Mouse (Mus musculus) retina, postnatal 1 day (tissue): Measurements from ENCODE around the gene 5730522E02Rik.
"Not testable (repeated sequence)": the region's sequence is repeated elsewhere in the genome, so short reads cannot be mapped to it uniquely, and the experiment has no call there.

ENCODE experiments used
- DNase-seq: peaks from one replicate; pipeline ENCODE4 v3.0.0-alpha.2; 2012

Gene 5730522E02Rik

GRCm38 (mm10) chr11:26210582-26211180 lies at the start of gene 5730522E02Rik:
Gene 5730522E02Rik, minus strand, starts transcription at chr11:26210763.
- no peak for DNase-seq

GRCm38 (mm10) chr11:26236540-26236939 lies 26.0 kb upstream of the 5730522E02Rik start:
- DNase-seq: no peak

GRCm38 (mm10) chr11:26229895-26230294 lies 19.3 kb upstream of the 5730522E02Rik start:
- no peak for DNase-seq

- not testable (repeated sequence) for DNase-seq
These were observed 3.1 kb upstream of the 5730522E02Rik start for GRCm38 (mm10) chr11:26213643-26214042.

- DNase-seq: peak; percentile 83
These were observed 567 bp downstream of the 5730522E02Rik start for GRCm38 (mm10) chr11:26209811-26210581.

- no peak for DNase-seq
These were observed 7.1 kb downstream of the 5730522E02Rik start for GRCm38 (mm10) chr11:26203466-26203865.

- no peak for DNase-seq
These were observed 7.7 kb downstream of the 5730522E02Rik start for GRCm38 (mm10) chr11:26202842-26203241.

GRCm38 (mm10) chr11:26201778-26202097 lies 8.8 kb downstream of the 5730522E02Rik start:
- DNase-seq: no peak

- peak; percentile 67 for DNase-seq
These were observed 9.4 kb downstream of the 5730522E02Rik start for GRCm38 (mm10) chr11:26200970-26201777.

GRCm38 (mm10) chr11:26195468-26195867 lies 15.1 kb downstream of the 5730522E02Rik start:
- DNase-seq: no peak

- DNase-seq: no peak
These were observed 23.2 kb downstream of the 5730522E02Rik start for GRCm38 (mm10) chr11:26187231-26187967.

GRCm38 (mm10) chr11:26170572-26170971 lies 40.0 kb downstream of the 5730522E02Rik start:
- no peak for DNase-seq

- no peak for DNase-seq
These were observed 43.0 kb downstream of the 5730522E02Rik start for GRCm38 (mm10) chr11:26167609-26167971.

- no peak for DNase-seq
These were observed 43.5 kb downstream of the 5730522E02Rik start for GRCm38 (mm10) chr11:26166966-26167608.

- no peak for DNase-seq
These were observed 45.8 kb downstream of the 5730522E02Rik start for GRCm38 (mm10) chr11:26164651-26165259.

- DNase-seq: no peak
These were observed 49.2 kb downstream of the 5730522E02Rik start for GRCm38 (mm10) chr11:26161354-26161753.

- DNase-seq: no peak
These were observed 51.5 kb downstream of the 5730522E02Rik start for GRCm38 (mm10) chr11:26159033-26159432.

- DNase-seq: no peak
These were observed 70.5 kb downstream of the 5730522E02Rik start for GRCm38 (mm10) chr11:26140024-26140423.

- no peak for DNase-seq
These were observed 72.5 kb downstream of the 5730522E02Rik start for GRCm38 (mm10) chr11:26138013-26138412.

GRCm38 (mm10) chr11:26130911-26131310 lies 79.7 kb downstream of the 5730522E02Rik start:
- peak; percentile 26 for DNase-seq

- no peak for DNase-seq
These were observed 81.5 kb downstream of the 5730522E02Rik start for GRCm38 (mm10) chr11:26129054-26129453.

GRCm38 (mm10) chr11:26128385-26128784 lies 82.2 kb downstream of the 5730522E02Rik start:
- DNase-seq: no peak
